Mouse (Mus musculus): ENCODE measurements around the gene Marf1. TPM values are rescaled to one million over a fixed set of nuclear protein-coding genes. Genes with fewer than 3 reads are reported as not detected.

Gene Marf1
- 16.4 and 17.3 TPM in 2 replicates for polyA plus RNA-seq (2014; fragmentation: Nextera tagmentation; extraction: Ambion mirVana)

GRCm38 (mm10) chr16:14162988-14163416 is at the start of gene Marf1, which contains the start of gene Nde1:
TSS of gene Marf1 (minus strand) at chr16:14163351.
TSS of gene Nde1 (plus strand) at chr16:14163275.
- peak within 1 kb of the TSS; percentile 75 for H3K4me3 ChIP-seq (ENCODE audit: low read depth, low read length)
- H3K4me2 ChIP-seq, result peak within 1 kb of the TSS; percentile 80
- H3K27ac ChIP-seq (ENCODE audit: low read depth), result peak within 1 kb of the TSS; percentile 88
- no peaks in the 10 kb centered on the region for H3K9me3 ChIP-seq (ENCODE audit: low read depth, low read length)
- DNase-seq (peak; percentile 98), ATAC-seq (ENCODE audit: insufficient read depth) (peak; percentile 93)
- H3K27me3 ChIP-seq (ENCODE audit: insufficient read depth, low read length), result no peaks in the 10 kb centered on the region
- TF ChIP-seq CTCF (IDR thresholded peaks at IDR 0.05; ENCODE audit: low read depth), result no peak
- H3K4me1 ChIP-seq (ENCODE audit: insufficient read depth), result peaks cover 15% of the 10 kb centered on the region; the same call in 1 of the 2 replicates
- peak within 1 kb of the TSS; percentile 83 for H3K9ac ChIP-seq
- H3K36me3 ChIP-seq (ENCODE audit: insufficient read depth), result peaks cover 11% of the 10 kb centered on the region; the same call in 1 of the 2 replicates
- WGBS, result under 1% methylated on average over 42 of the region's 43 CpGs

- Histone ChIP-seq H3K4me2 (no peak overlapping the region), H3K4me1 (ENCODE audit: insufficient read depth) (no peaks in the 10 kb centered on the region), H3K4me3 (ENCODE audit: low read depth, low read length) (no peak overlapping the region), H3K9me3 (ENCODE audit: low read depth, low read length) (no peaks in the 10 kb centered on the region), H3K27ac (ENCODE audit: low read depth) (no peak overlapping the region), H3K27me3 (ENCODE audit: insufficient read depth, low read length) (no peaks in the 10 kb centered on the region), H3K9ac (no peak overlapping the region), H3K36me3 (ENCODE audit: insufficient read depth) (peaks cover 4% of the 10 kb centered on the region; the same call in 1 of the 2 replicates)
- 70% methylated on average over 4 of the region's 4 CpGs for WGBS
- DNase-seq (no peak), ATAC-seq (ENCODE audit: insufficient read depth) (no peak)
- TF ChIP-seq CTCF (IDR thresholded peaks at IDR 0.05; ENCODE audit: low read depth), result no peak
These were observed 35.6 kb upstream of the Marf1 start for GRCm38 (mm10) chr16:14198798-14199197.

GRCm38 (mm10) chr16:14195427-14195826 is 32.3 kb upstream of the Marf1 start:
- Histone ChIP-seq H3K4me1 (ENCODE audit: insufficient read depth) (no peaks in the 10 kb centered on the region), H3K36me3 (ENCODE audit: insufficient read depth) (peaks cover 32% of the 10 kb centered on the region), H3K4me3 (ENCODE audit: low read depth, low read length) (no peak overlapping the region), H3K4me2 (no peak overlapping the region), H3K9me3 (ENCODE audit: low read depth, low read length) (no peaks in the 10 kb centered on the region), H3K9ac (no peak overlapping the region), H3K27ac (ENCODE audit: low read depth) (no peak overlapping the region), H3K27me3 (ENCODE audit: insufficient read depth, low read length) (no peaks in the 10 kb centered on the region)
- WGBS, result 36% methylated on average over 1 of the region's 1 CpGs
- ATAC-seq (ENCODE audit: insufficient read depth) (no peak), DNase-seq (peak; percentile 76)
- TF ChIP-seq CTCF (IDR thresholded peaks at IDR 0.05; ENCODE audit: low read depth), result peak; percentile 70

- TF ChIP-seq CTCF (IDR thresholded peaks at IDR 0.05; ENCODE audit: low read depth), result no peak
- peaks cover 43% of the 10 kb centered on the region for H3K36me3 ChIP-seq (ENCODE audit: insufficient read depth)
- no peaks in the 10 kb centered on the region for H3K4me1 ChIP-seq (ENCODE audit: insufficient read depth)
- no peaks in the 10 kb centered on the region for H3K27me3 ChIP-seq (ENCODE audit: insufficient read depth, low read length)
- DNase-seq (peak; percentile 16), ATAC-seq (ENCODE audit: insufficient read depth) (no peak)
- H3K4me2 ChIP-seq, result no peak overlapping the region
- 61% methylated on average over 9 of the region's 9 CpGs for WGBS
- H3K4me3 ChIP-seq (ENCODE audit: low read depth, low read length), result no peak overlapping the region
- H3K9me3 ChIP-seq (ENCODE audit: low read depth, low read length), result no peaks in the 10 kb centered on the region
- H3K27ac ChIP-seq (ENCODE audit: low read depth), result no peak overlapping the region
- no peak overlapping the region for H3K9ac ChIP-seq
These were observed 31.2 kb upstream of the Marf1 start for GRCm38 (mm10) chr16:14194164-14194950.

- H3K36me3 ChIP-seq (ENCODE audit: insufficient read depth), result peaks cover 99% of the 10 kb centered on the region
- ATAC-seq (ENCODE audit: insufficient read depth) (no peak), DNase-seq (no peak)
- no peaks in the 10 kb centered on the region for H3K9me3 ChIP-seq (ENCODE audit: low read depth, low read length)
- TF ChIP-seq CTCF (IDR thresholded peaks at IDR 0.05; ENCODE audit: low read depth), result no peak
- H3K4me1 ChIP-seq (ENCODE audit: insufficient read depth), result no peaks in the 10 kb centered on the region
- H3K4me3 ChIP-seq (ENCODE audit: low read depth, low read length), result no peak overlapping the region
- 93% methylated on average over 5 of the region's 5 CpGs for WGBS
- H3K4me2 ChIP-seq, result no peak overlapping the region
- no peaks in the 10 kb centered on the region for H3K27me3 ChIP-seq (ENCODE audit: insufficient read depth, low read length)
- no peak overlapping the region for H3K9ac ChIP-seq
- H3K27ac ChIP-seq (ENCODE audit: low read depth), result no peak overlapping the region
These were observed 22.4 kb upstream of the Marf1 start for GRCm38 (mm10) chr16:14185516-14185915.

- Histone ChIP-seq H3K4me3 (ENCODE audit: low read depth, low read length) (no peak overlapping the region), H3K27me3 (ENCODE audit: insufficient read depth, low read length) (no peaks in the 10 kb centered on the region), H3K27ac (ENCODE audit: low read depth) (no peak overlapping the region), H3K9me3 (ENCODE audit: low read depth, low read length) (no peaks in the 10 kb centered on the region), H3K9ac (no peak overlapping the region), H3K4me1 (ENCODE audit: insufficient read depth) (no peaks in the 10 kb centered on the region), H3K4me2 (no peak overlapping the region), H3K36me3 (ENCODE audit: insufficient read depth) (peaks cover 99% of the 10 kb centered on the region)
- TF ChIP-seq CTCF (IDR thresholded peaks at IDR 0.05; ENCODE audit: low read depth), result no peak
- 51% methylated on average over 1 of the region's 1 CpGs for WGBS
- DNase-seq (no peak), ATAC-seq (ENCODE audit: insufficient read depth) (no peak)
These were observed 20.7 kb upstream of the Marf1 start for GRCm38 (mm10) chr16:14183856-14184255.

GRCm38 (mm10) chr16:14182360-14182759 is 19.2 kb upstream of the Marf1 start:
- no peak for TF ChIP-seq CTCF (IDR thresholded peaks at IDR 0.05; ENCODE audit: low read depth)
- DNase-seq, result no peak
- WGBS, result 83% methylated on average over 5 of the region's 5 CpGs
- ATAC-seq (ENCODE audit: insufficient read depth), result no peak
- Histone ChIP-seq H3K9ac (no peak overlapping the region), H3K4me1 (ENCODE audit: insufficient read depth) (no peaks in the 10 kb centered on the region), H3K36me3 (ENCODE audit: insufficient read depth) (peaks cover 100% of the 10 kb centered on the region), H3K27ac (ENCODE audit: low read depth) (no peak overlapping the region), H3K4me2 (no peak overlapping the region), H3K27me3 (ENCODE audit: insufficient read depth, low read length) (no peaks in the 10 kb centered on the region), H3K9me3 (ENCODE audit: low read depth, low read length) (no peaks in the 10 kb centered on the region), H3K4me3 (ENCODE audit: low read depth, low read length) (no peak overlapping the region)
